Mouse (Mus musculus): Measurements from ENCODE around the gene Tmem129.

DNA sequence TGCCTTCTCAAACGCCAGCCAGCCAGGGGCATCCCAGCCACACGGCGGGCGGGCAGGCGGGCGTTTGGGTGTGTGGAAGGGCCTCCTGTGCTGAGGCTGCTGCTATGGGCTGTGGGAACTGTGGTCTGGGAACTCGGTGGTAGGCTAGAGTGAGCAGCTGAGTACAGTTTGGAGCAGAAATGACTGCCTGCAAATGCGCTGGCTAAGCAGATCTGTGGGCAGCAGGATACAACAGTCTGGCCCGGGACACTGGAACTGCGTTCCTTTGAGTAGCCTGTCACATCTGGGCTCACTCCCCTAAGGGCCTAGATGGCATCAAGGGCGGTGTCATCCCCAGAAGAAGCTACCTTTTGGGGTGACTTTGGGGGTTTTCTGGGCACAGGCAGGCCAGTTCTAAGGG is 43.6 kb upstream of the Tmem129 start:
- TF ChIP-seq CTCF (IDR thresholded peaks at IDR 0.05; ENCODE audit: low read depth), result no peak
- TF ChIP-seq EP300 (IDR thresholded peaks at IDR 0.05; ENCODE audit: low read depth), result no peak
